Mouse (Mus musculus) heart, embryonic 15.5 days (tissue): ENCODE data around the gene H3f3b. TPM values are rescaled to one million over a fixed set of nuclear protein-coding genes. Genes with fewer than 3 reads are reported as not detected.
"Not testable (repeated sequence)": the region's sequence is repeated elsewhere in the genome, so short reads cannot be mapped to it uniquely, and the experiment has no call there.

ENCODE experiments used
- ATAC-seq: fragments of 200-750 bp; cut with Nextera tagmentation; replicated peaks from 2 replicates; pipeline ENCODE4 v1.8.0; 2017; ENCODE audit warnings: low read depth, moderate TSS enrichment; ENCODE audit not compliant: insufficient number of reproducible peaks, insufficient read depth, low FRiP score
- H3K27ac ChIP-seq: fragments of 300-500 bp; sonication (generic); 2 replicates; pipeline ENCODE4 v1.5.1; 2015; ENCODE audit warnings: mild to moderate bottlenecking, inconsistent platforms
- H3K27me3 ChIP-seq: fragments of 300-500 bp; sonication (generic); 2 replicates; pipeline ENCODE4 v1.6.1; 2015; ENCODE audit warnings: inconsistent platforms
- H3K36me3 ChIP-seq: fragments of 300-500 bp; sonication (generic); 2 replicates; pipeline ENCODE4 v1.6.1; 2015; ENCODE audit warnings: mild to moderate bottlenecking, inconsistent platforms
- H3K4me1 ChIP-seq: fragments of 300-500 bp; sonication (generic); replicated peaks from 2 replicates; pipeline ENCODE4 v1.6.1; 2015; ENCODE audit warnings: inconsistent platforms
- H3K4me2 ChIP-seq: fragments of 300-500 bp; sonication (generic); 2 replicates; pipeline ENCODE4 v1.6.1; 2015; ENCODE audit warnings: inconsistent platforms, mild to moderate bottlenecking, moderate library complexity
- H3K4me3 ChIP-seq: fragments of 300-500 bp; sonication (generic); 2 replicates; pipeline ENCODE4 v1.5.1; 2015; ENCODE audit warnings: mild to moderate bottlenecking, inconsistent platforms
- H3K9ac ChIP-seq: fragments of 300-500 bp; sonication (generic); 2 replicates; pipeline ENCODE4 v1.6.1; 2015; ENCODE audit warnings: mild to moderate bottlenecking, inconsistent platforms
- H3K9me3 ChIP-seq: fragments of 300-500 bp; sonication (generic); replicated peaks from 2 replicates; pipeline ENCODE4 v1.6.1; 2016; ENCODE audit warnings: inconsistent platforms
- WGBS: fragments of 180-500 bp; shearing (Covaris S2); methylation state at CpG from one replicate; pipeline ENCODE4 v1.1.7; 2015; ENCODE audit warnings: mixed read lengths; 5-methylcytosine and 5-hydroxymethylcytosine counted together
- polyA plus RNA-seq: library from polyadenylated mRNA; unstranded; fragments of >200 nt; fragmentation: Nextera tagmentation; extraction: Ambion mirVana; gene quantifications from 2 replicates; pipeline ENCODE4 v1.2.1, GENCODE M21; 2015

H3f3b gene
- polyA plus RNA-seq, 1 experiment from 2014 or later, result 648 TPM

DNA sequence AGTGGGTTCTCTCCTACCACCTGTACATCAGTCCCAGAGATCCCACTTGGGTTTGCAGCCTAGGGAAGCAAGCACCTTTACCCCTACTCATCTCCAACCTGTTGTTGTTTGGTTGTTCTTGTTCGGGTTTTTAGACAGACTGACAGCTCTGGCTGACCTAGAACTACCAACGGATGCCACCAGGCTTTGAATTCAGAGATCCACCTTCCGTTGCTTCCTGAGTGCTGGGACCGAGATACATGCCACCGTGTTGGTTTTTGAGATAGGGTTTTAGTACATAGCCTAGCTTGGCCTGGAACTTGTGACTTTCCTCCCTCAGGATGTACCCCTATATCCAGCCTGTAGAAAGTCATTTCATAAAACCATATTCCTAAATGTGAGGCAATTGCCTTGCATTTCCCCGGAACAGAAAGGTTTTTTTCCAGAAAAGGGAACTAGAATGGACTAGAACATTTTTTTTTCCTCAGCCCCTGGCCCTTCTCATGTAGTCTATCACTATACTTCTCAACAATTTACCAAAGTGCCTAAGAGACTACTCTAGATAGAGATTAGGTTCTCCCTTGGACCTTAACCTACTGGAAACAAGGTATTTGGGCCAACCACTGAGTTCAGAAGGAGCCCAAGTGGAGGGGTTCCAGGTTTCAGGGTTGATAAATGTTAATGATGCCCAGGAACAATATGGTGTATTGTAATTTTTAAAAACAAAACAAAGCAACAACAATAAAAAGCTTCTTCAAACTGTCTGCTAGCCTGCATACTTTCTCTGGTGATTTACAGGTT is 1.5 kb upstream of the H3f3b start:
- Histone ChIP-seq H3K9me3 (no peaks in the 10 kb centered on the region), H3K27me3 (no peaks in the 10 kb centered on the region), H3K9ac (0 out of 2 replicates have a peak overlapping the region, but pooled peaks have one; percentile 45), H3K27ac (peak overlapping the region; percentile 100; the same call in 1 of the 2 replicates), H3K4me1 (peaks cover 24% of the 10 kb centered on the region), H3K4me3 (peak overlapping the region; percentile 89), H3K4me2 (peak overlapping the region; percentile 71), H3K36me3 (0 out of 2 replicates have a peak, but pooled peaks cover 5% of the 10 kb centered on the region)
- ATAC-seq, result no peak
- WGBS, result 73% methylated on average over 6 of the region's 6 CpGs

DNA sequence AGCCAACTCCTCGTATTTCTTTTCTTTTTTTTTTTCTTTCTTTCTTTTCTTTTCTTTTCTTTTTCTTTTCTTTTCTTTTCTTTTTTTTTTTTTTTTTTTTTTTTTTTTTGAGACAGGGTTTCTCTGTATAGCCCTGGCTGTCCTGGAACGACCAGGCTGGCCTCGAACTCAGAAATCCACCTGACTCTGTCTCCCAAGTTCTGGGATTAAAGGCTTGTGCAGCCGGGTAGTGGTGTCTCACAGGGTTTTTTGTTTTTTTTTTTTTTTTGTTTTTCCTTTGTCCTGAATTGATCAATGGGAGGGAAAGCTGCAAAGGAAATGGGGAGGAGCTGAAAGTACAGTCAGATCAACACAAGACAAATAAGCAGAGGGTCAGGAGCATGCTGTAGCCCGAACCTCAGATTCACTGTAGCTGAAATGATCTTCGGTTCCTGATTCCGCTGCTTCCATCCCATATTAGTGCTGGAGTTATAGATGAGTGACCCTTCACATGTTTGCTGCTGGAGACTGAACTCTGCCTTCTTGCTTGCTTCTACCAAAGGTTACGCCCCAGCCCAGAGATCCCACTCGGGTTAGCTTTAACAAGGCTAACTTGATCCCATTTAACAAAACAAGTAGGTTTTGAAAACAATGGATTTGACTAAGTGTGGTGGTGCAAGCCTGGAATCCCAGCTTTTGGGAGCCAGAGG is 559 bp upstream of the H3f3b start:
- WGBS, result 75% methylated on average over 9 of the region's 9 CpGs

DNA sequence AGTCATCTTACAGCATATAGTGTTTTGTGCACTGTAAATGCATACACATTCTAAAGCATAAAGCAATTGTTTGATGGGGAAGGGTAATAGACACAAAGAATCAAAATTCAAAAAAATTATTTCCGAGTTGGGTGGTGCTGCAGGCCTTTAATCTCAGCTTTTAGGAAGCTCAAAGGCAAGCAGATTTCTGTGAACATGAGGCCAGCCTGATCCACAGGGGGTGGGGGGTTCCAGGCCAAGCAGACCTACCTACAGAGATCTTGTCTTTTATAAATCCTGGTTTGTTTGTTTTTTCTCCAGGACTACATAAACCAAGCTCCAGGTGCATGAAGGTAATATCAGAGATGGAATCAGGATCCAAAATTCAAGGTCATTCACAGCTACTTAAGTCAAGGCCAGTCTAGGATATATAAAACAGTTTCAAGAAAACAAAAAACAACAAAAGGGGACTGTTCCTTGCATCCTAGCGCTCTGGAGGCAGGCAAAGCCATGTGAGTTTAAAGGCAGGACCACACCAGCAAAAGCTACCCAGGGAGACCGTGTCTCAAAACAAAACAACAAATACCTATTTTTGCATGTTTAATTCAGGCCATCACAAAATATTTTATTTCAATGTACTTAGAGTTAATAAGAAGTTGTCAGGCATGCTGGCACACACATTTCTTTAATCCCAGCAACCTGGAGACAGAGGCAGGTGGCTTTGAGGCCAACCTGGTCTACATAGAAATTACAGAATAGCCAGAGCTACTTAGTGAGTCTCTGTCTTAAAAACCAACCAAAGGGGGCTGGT is 2.5 kb downstream of the H3f3b start:
- Histone ChIP-seq H3K4me2 (no peak overlapping the region), H3K9me3 (no peaks in the 10 kb centered on the region), H3K36me3 (peaks cover 13% of the 10 kb centered on the region), H3K4me1 (peaks cover 17% of the 10 kb centered on the region), H3K27ac (peak overlapping the region; percentile 64; the same call in 1 of the 2 replicates), H3K27me3 (no peaks in the 10 kb centered on the region), H3K9ac (no peak overlapping the region), H3K4me3 (no peak overlapping the region)
- WGBS, result 85% methylated on average over 3 of the region's 3 CpGs
- no peak for ATAC-seq

More for the DNA sequence above, 559 bp upstream of the H3f3b start:
- no peaks in the 10 kb centered on the region for H3K27me3 ChIP-seq
- H3K9me3 ChIP-seq, result no peaks in the 10 kb centered on the region
- no peak overlapping the region for H3K4me2 ChIP-seq
- no peak overlapping the region for H3K4me3 ChIP-seq
- H3K36me3 ChIP-seq, result 0 out of 2 replicates have a peak, but pooled peaks cover 3% of the 10 kb centered on the region
- no peak overlapping the region for H3K27ac ChIP-seq
- H3K9ac ChIP-seq, result no peak overlapping the region
- ATAC-seq, result no peak
- H3K4me1 ChIP-seq, result peaks cover 23% of the 10 kb centered on the region

DNA sequence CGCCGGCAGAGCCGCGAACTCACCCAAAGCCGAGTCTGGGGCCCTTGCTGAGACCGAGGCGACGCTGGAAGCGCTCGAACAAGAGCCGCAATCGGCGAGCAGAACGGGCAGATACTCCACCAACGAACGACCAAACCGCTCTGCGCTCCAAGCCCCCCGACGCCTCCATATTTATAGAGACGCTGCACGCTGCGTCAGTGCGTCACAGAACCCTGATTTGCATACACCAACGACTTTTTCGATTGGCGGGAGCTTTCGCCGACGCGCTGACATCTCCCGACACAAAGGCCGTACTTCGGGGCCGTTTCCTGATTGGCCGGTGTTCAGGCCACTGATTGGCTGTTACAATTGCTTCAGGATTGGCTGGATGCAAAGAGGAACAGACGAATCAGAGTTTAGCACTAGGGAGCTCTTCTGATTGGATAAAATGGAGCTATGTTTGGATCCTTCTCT is 3.4 kb downstream of the H3f3b start:
- WGBS, result under 1% methylated on average over 37 of the region's 37 CpGs
- Histone ChIP-seq H3K27ac (peak overlapping the region; percentile 99), H3K4me1 (peaks cover 13% of the 10 kb centered on the region), H3K4me2 (peak overlapping the region; percentile 61), H3K9me3 (no peaks in the 10 kb centered on the region), H3K27me3 (no peaks in the 10 kb centered on the region), H3K36me3 (peaks cover 13% of the 10 kb centered on the region), H3K9ac (peak overlapping the region; percentile 100), H3K4me3 (peak overlapping the region; percentile 94)
- ATAC-seq, result peak; percentile 93

GRCm38 (mm10) chr11:116023771-116024355 is 3.9 kb downstream of the H3f3b start:
- H3K9ac ChIP-seq, result peak overlapping the region; percentile 100
- H3K27me3 ChIP-seq, result no peaks in the 10 kb centered on the region
- H3K27ac ChIP-seq, result peak overlapping the region; percentile 99
- H3K4me2 ChIP-seq, result peak overlapping the region; percentile 61
- peak overlapping the region; percentile 94 for H3K4me3 ChIP-seq
- H3K4me1 ChIP-seq, result peaks cover 12% of the 10 kb centered on the region
- peaks cover 13% of the 10 kb centered on the region for H3K36me3 ChIP-seq
- no peaks in the 10 kb centered on the region for H3K9me3 ChIP-seq
- peak; percentile 81 for ATAC-seq
- 1% methylated on average over 56 of the region's 57 CpGs for WGBS

DNA sequence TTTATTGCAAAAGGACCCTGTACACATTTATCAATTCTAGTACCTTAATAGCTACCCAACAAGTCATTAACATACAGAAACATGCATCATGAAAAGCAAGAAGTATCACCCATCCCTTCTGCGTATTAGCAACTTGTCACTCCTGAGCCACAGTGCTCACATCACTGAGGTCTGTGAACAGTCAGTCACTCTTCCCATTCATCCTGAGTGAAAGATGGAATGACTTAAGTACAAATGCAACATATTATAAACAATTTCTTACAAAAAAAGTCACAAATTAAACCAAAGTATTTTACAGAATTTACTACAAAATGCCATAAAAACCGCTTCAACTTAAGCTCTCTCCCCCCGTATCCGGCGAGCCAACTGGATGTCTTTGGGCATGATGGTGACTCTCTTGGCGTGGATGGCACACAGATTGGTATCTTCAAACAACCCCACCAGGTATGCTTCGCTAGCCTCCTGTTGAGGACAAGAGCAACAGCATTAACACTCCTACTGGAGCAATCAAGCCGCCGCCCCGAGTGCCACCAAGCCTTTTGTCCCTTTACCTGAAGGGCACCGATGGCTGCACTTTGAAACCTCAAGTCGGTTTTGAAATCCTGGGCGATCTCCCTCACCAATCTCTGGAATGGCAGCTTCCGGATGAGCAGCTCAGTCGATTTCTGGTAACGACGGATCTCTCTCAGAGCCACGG is 4.5 kb downstream of the H3f3b start:
- Histone ChIP-seq H3K27ac (peak overlapping the region; percentile 99), H3K4me2 (peak overlapping the region; percentile 61), H3K36me3 (peaks cover 13% of the 10 kb centered on the region), H3K4me1 (peaks cover 12% of the 10 kb centered on the region), H3K4me3 (peak overlapping the region; percentile 94), H3K9ac (peak overlapping the region; percentile 100)
- ATAC-seq, H3K27me3 ChIP-seq, H3K9me3 ChIP-seq: not testable (repeated sequence)
- WGBS, result 3% methylated on average over 18 of the region's 18 CpGs

DNA sequence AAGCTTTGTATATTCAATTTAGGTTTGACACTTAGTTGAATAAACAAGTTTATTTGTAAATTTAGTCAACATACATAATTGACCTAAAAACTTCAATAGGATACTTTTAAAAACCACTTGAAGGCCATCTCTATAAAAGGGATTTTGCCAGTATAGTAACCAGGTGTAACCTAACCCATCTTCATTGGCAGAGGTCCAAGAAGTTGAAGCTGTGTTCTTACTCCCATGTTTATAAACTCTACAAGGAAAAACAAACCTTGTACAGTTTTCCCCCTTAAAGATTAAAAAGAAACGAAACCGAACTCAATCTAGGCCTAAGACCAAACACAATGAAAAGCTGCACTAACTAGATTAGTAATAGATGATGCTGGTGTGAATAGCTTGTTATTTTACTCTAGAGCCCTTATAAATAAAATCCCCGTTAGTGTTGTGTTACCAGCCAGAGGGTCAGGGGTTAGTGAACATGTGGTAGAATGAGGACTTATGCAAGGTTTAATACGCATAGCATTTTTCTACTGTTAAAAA is 5.4 kb downstream of the H3f3b start:
- peak overlapping the region; percentile 61 for H3K4me2 ChIP-seq
- H3K36me3 ChIP-seq, result peaks cover 13% of the 10 kb centered on the region
- ATAC-seq, result no peak
- H3K9ac ChIP-seq, result no peak overlapping the region
- H3K4me1 ChIP-seq, result peaks cover 12% of the 10 kb centered on the region
- H3K27ac ChIP-seq, result no peak overlapping the region
- no peaks in the 10 kb centered on the region for H3K27me3 ChIP-seq
- peak overlapping the region; percentile 37 for H3K4me3 ChIP-seq
- 65% methylated on average over 4 of the region's 4 CpGs for WGBS
- H3K9me3 ChIP-seq, result no peaks in the 10 kb centered on the region

GRCm38 (mm10) chr11:116021328-116022220 is 6.2 kb downstream of the H3f3b start:
- WGBS, result 71% methylated on average over 6 of the region's 6 CpGs
- Histone ChIP-seq H3K4me3 (no peak overlapping the region), H3K36me3 (peaks cover 13% of the 10 kb centered on the region), H3K9ac (no peak overlapping the region), H3K4me1 (peaks cover 12% of the 10 kb centered on the region), H3K27me3 (no peaks in the 10 kb centered on the region), H3K4me2 (peak overlapping the region; percentile 13; the same call in 1 of the 2 replicates), H3K27ac (0 out of 2 replicates have a peak overlapping the region, but pooled peaks have one; percentile 15), H3K9me3 (no peaks in the 10 kb centered on the region)
- no peak for ATAC-seq

GRCm38 (mm10) chr11:116020519-116020922 is 7.2 kb downstream of the H3f3b start:
- Histone ChIP-seq H3K36me3 (peaks cover 13% of the 10 kb centered on the region), H3K9ac (no peak overlapping the region), H3K4me1 (peaks cover 12% of the 10 kb centered on the region), H3K4me2 (no peak overlapping the region), H3K9me3 (no peaks in the 10 kb centered on the region), H3K4me3 (no peak overlapping the region), H3K27me3 (no peaks in the 10 kb centered on the region), H3K27ac (0 out of 2 replicates have a peak overlapping the region, but pooled peaks have one; percentile 24)
- 29% methylated on average over 1 of the region's 1 CpGs for WGBS
- ATAC-seq, result no peak
